Comparison of ENCODE assay signal across 8 mouse cellular contexts in genomic region chr17:23738836-23739201, GRCm38 (mm10). TPM values are rescaled to one million over a fixed set of nuclear protein-coding genes. Genes with fewer than 3 reads are reported as not detected.
A peak's percentile ranks its signal among the peaks of the same experiment; 100 is the strongest.
DNase-seq lines count a peak whose midpoint lies in the region; ATAC-seq and TF ChIP-seq lines count a peak whose summit lies in the region.

No protein-coding gene starts in this region.

- WGBS in neural tube, embryonic 11.5 days: 42% methylated on average over 2 of the region's 2 CpGs
- 37% methylated on average over 2 of the region's 2 CpGs for WGBS in liver, embryonic 15.5 days (ENCODE audit: insufficient replicate concordance)
- WGBS in stomach, postnatal 0 days: 50% methylated on average over 2 of the region's 2 CpGs

- H3K27ac ChIP-seq in neural tube, embryonic 11.5 days (ENCODE audit: low read depth, low read length): no peak overlapping the region
- H3K27ac ChIP-seq in liver, embryonic 15.5 days (replicated peaks): no peak overlapping the region
- peak overlapping the region; percentile 86; the same call in 1 of the 2 replicates for H3K27ac ChIP-seq in stomach, postnatal 0 days (replicated peaks)

- ATAC-seq in erythroblast, adult 5-6 weeks (replicated peaks; ENCODE audit: low FRiP score, poor library complexity, severe bottlenecking): no peak
- no peak for ATAC-seq in neural tube, embryonic 11.5 days (ENCODE audit: insufficient read depth, low FRiP score, low TSS enrichment)
- no peak for ATAC-seq in liver, embryonic 15.5 days (ENCODE audit: insufficient read depth)
- no peak for ATAC-seq in stomach, postnatal 0 days (ENCODE audit: low FRiP score, low TSS enrichment)

- DNase-seq in neural tube, embryonic 11.5 days (ENCODE audit: low spot score): no peak
- DNase-seq in neural tube, embryonic 10.5 days (ENCODE audit: extremely low spot score, low spot score): no peak
- no peak for DNase-seq in stomach, postnatal 0 days (ENCODE audit: low spot score)
- no peak for DNase-seq in layer of hippocampus, postnatal 25 days (ENCODE audit: extremely low spot score in 1 of 2, low spot score in 1 of 2)
- no peak for DNase-seq in left cerebral cortex, adult 11 months (ENCODE audit: low spot score)

- no peak for TF ChIP-seq EP300 in stomach, postnatal 0 days (optimal IDR thresholded peaks at IDR 0.05)

- peaks cover 41% of the 10 kb centered on the region for H3K36me3 ChIP-seq in erythroblast, embryonic 14.5 days (ENCODE audit: control insufficient read depth)
- no peaks in the 10 kb centered on the region; the same call in 1 of the 2 replicates for H3K36me3 ChIP-seq in neural tube, embryonic 11.5 days (ENCODE audit: control insufficient read depth, insufficient read depth, low read length)
- H3K36me3 ChIP-seq in liver, embryonic 15.5 days (replicated peaks): peaks cover 34% of the 10 kb centered on the region
- peaks cover 7% of the 10 kb centered on the region; the same call in 1 of the 2 replicates for H3K36me3 ChIP-seq in stomach, postnatal 0 days (ENCODE audit: control insufficient read depth, insufficient read depth, low read length)

- H3K4me3 ChIP-seq in erythroblast, embryonic 14.5 days (replicated peaks): peak overlapping the region; percentile 75
- peak overlapping the region; percentile 50 for H3K4me3 ChIP-seq in neural tube, embryonic 11.5 days (ENCODE audit: low read depth, low read length)
- peak overlapping the region; percentile 67; the same call in 1 of the 2 replicates for H3K4me3 ChIP-seq in liver, embryonic 15.5 days (replicated peaks)
- peak overlapping the region; percentile 72 for H3K4me3 ChIP-seq in stomach, postnatal 0 days (ENCODE audit: low read depth, low read length)

- H3K4me1 ChIP-seq in erythroblast, embryonic 14.5 days (ENCODE audit: control insufficient read depth): peaks cover 44% of the 10 kb centered on the region
- peaks cover 12% of the 10 kb centered on the region for H3K4me1 ChIP-seq in neural tube, embryonic 11.5 days (ENCODE audit: control insufficient read depth, insufficient read depth, low read length)
- peaks cover 50% of the 10 kb centered on the region for H3K4me1 ChIP-seq in liver, embryonic 15.5 days (replicated peaks)
- H3K4me1 ChIP-seq in stomach, postnatal 0 days (replicated peaks; ENCODE audit: control insufficient read depth, insufficient read depth): peaks cover 8% of the 10 kb centered on the region; the same call in 1 of the 2 replicates

- H3K4me2 ChIP-seq in neural tube, embryonic 11.5 days (ENCODE audit: low read depth): peak overlapping the region; percentile 87
- H3K4me2 ChIP-seq in liver, embryonic 15.5 days: peak overlapping the region; percentile 98
- H3K4me2 ChIP-seq in stomach, postnatal 0 days (replicated peaks; ENCODE audit: low read depth): peak overlapping the region; percentile 94

- peaks cover 67% of the 10 kb centered on the region for H3K27me3 ChIP-seq in erythroblast, embryonic 14.5 days (ENCODE audit: control insufficient read depth)
- H3K27me3 ChIP-seq in neural tube, embryonic 11.5 days (ENCODE audit: control insufficient read depth, insufficient read depth, low read length): peaks cover 40% of the 10 kb centered on the region
- peaks cover 67% of the 10 kb centered on the region for H3K27me3 ChIP-seq in liver, embryonic 15.5 days
- H3K27me3 ChIP-seq in stomach, postnatal 0 days (ENCODE audit: control insufficient read depth, insufficient read depth, low read length): 0 out of 2 replicates have a peak, but pooled peaks cover 4% of the 10 kb centered on the region

- H3K9me3 ChIP-seq in erythroblast, embryonic 14.5 days (ENCODE audit: control insufficient read depth, low read length): peaks cover 15% of the 10 kb centered on the region; the same call in 1 of the 2 replicates
- H3K9me3 ChIP-seq in neural tube, embryonic 11.5 days (ENCODE audit: control insufficient read depth, low read length): no peaks in the 10 kb centered on the region
- no peaks in the 10 kb centered on the region for H3K9me3 ChIP-seq in liver, embryonic 15.5 days (replicated peaks)
- H3K9me3 ChIP-seq in stomach, postnatal 0 days (ENCODE audit: control insufficient read depth, low read length): no peaks in the 10 kb centered on the region

- peak overlapping the region; percentile 76 for H3K9ac ChIP-seq in neural tube, embryonic 11.5 days (ENCODE audit: low read length)
- no peak overlapping the region for H3K9ac ChIP-seq in liver, embryonic 15.5 days
- peak overlapping the region; percentile 71 for H3K9ac ChIP-seq in stomach, postnatal 0 days (ENCODE audit: low read length)

- no peak for TF ChIP-seq CTCF in stomach, postnatal 0 days (IDR thresholded peaks at IDR 0.05; ENCODE audit: low read depth)

RNA-seq across cellular contexts. Expression of gene Paqr4, which starts 1.8 kb away (rescaled TPM):
- 2.2 and 3.9 TPM in 2 replicates for polyA plus RNA-seq in erythroblast, embryonic 14.5 days (2012)
- 1.2 TPM in 1 of 2 replicates, not detected in the other for total RNA-seq in erythroblast, adult 5-6 weeks (2015; ENCODE audit: low replicate concordance)
- total RNA-seq in erythroblast, adult 5-6 weeks (2017; ENCODE audit: low replicate concordance): 1.4 and 4.3 TPM in 2 replicates
- 31.4 and 37.1 TPM in 2 replicates for polyA plus RNA-seq in neural tube, embryonic 11.5 days (2014; fragmentation: Nextera tagmentation; extraction: Ambion mirVana)
- 7.9 and 8.0 TPM in 2 replicates for polyA plus RNA-seq in liver, embryonic 15.5 days (2015; fragmentation: Nextera tagmentation; extraction: Ambion mirVana)
- polyA plus RNA-seq in stomach, postnatal 0 days (2015; fragmentation: Nextera tagmentation; extraction: Ambion mirVana): 26.3 and 28.0 TPM in 2 replicates
- 10 to 100 TPM; 55.1 to 58.7 TPM for total RNA-seq in layer of hippocampus, postnatal 25 days (2021)

RNA-seq across cellular contexts. Expression of gene Kremen2, which starts 6.8 kb away (rescaled TPM):
- polyA plus RNA-seq in erythroblast, embryonic 14.5 days (2012): 0.02 TPM in 1 of 2 replicates, not detected in the other
- total RNA-seq in erythroblast, adult 5-6 weeks (2015; ENCODE audit: low replicate concordance): not detected in 2 replicates
- not detected in 2 replicates for total RNA-seq in erythroblast, adult 5-6 weeks (2017; ENCODE audit: low replicate concordance)
- 6.8 and 7.8 TPM in 2 replicates for polyA plus RNA-seq in neural tube, embryonic 11.5 days (2014; fragmentation: Nextera tagmentation; extraction: Ambion mirVana)
- not detected in 2 replicates for polyA plus RNA-seq in liver, embryonic 15.5 days (2015; fragmentation: Nextera tagmentation; extraction: Ambion mirVana)
- polyA plus RNA-seq in stomach, postnatal 0 days (2015; fragmentation: Nextera tagmentation; extraction: Ambion mirVana): 2.7 and 3.0 TPM in 2 replicates
- under 1 TPM; 0.28 to 0.49 TPM for total RNA-seq in layer of hippocampus, postnatal 25 days (2021)

RNA-seq across cellular contexts. Expression of gene Pkmyt1, which starts 12.7 kb away (rescaled TPM):
- polyA plus RNA-seq in erythroblast, embryonic 14.5 days (2012): 46.9 and 56.9 TPM in 2 replicates
- 10.0 and 14.2 TPM in 2 replicates for total RNA-seq in erythroblast, adult 5-6 weeks (2015; ENCODE audit: low replicate concordance)
- total RNA-seq in erythroblast, adult 5-6 weeks (2017; ENCODE audit: low replicate concordance): 7.3 and 9.2 TPM in 2 replicates
- polyA plus RNA-seq in neural tube, embryonic 11.5 days (2014; fragmentation: Nextera tagmentation; extraction: Ambion mirVana): 37.2 and 44.5 TPM in 2 replicates
- 28.8 and 34.7 TPM in 2 replicates for polyA plus RNA-seq in liver, embryonic 15.5 days (2015; fragmentation: Nextera tagmentation; extraction: Ambion mirVana)
- polyA plus RNA-seq in stomach, postnatal 0 days (2015; fragmentation: Nextera tagmentation; extraction: Ambion mirVana): 17.1 and 17.6 TPM in 2 replicates
- 1 to 10 TPM; 2.7 to 3.7 TPM for total RNA-seq in layer of hippocampus, postnatal 25 days (2021)

RNA-seq across cellular contexts. Expression of gene 1520401A03Rik, which starts 16.2 kb away (rescaled TPM):
- 0.06 TPM in 1 of 2 replicates, not detected in the other for polyA plus RNA-seq in erythroblast, embryonic 14.5 days (2012)
- total RNA-seq in erythroblast, adult 5-6 weeks (2015; ENCODE audit: low replicate concordance): not detected in 2 replicates
- total RNA-seq in erythroblast, adult 5-6 weeks (2017; ENCODE audit: low replicate concordance): not detected in 2 replicates
- 0.25 and 0.58 TPM in 2 replicates for polyA plus RNA-seq in neural tube, embryonic 11.5 days (2014; fragmentation: Nextera tagmentation; extraction: Ambion mirVana)
- polyA plus RNA-seq in liver, embryonic 15.5 days (2015; fragmentation: Nextera tagmentation; extraction: Ambion mirVana): 0.10 and 0.15 TPM in 2 replicates
- 0.04 and 0.16 TPM in 2 replicates for polyA plus RNA-seq in stomach, postnatal 0 days (2015; fragmentation: Nextera tagmentation; extraction: Ambion mirVana)
- total RNA-seq in layer of hippocampus, postnatal 25 days (2021): under 1 TPM; 0.17 to 0.61 TPM

RNA-seq across cellular contexts. Expression of gene Flywch1, which starts 32.6 kb away (rescaled TPM):
- 1.4 and 2.3 TPM in 2 replicates for polyA plus RNA-seq in erythroblast, embryonic 14.5 days (2012)
- total RNA-seq in erythroblast, adult 5-6 weeks (2015; ENCODE audit: low replicate concordance): 2.1 and 2.3 TPM in 2 replicates
- 3.8 and 4.7 TPM in 2 replicates for total RNA-seq in erythroblast, adult 5-6 weeks (2017; ENCODE audit: low replicate concordance)
- 173 and 197 TPM in 2 replicates for polyA plus RNA-seq in neural tube, embryonic 11.5 days (2014; fragmentation: Nextera tagmentation; extraction: Ambion mirVana)
- polyA plus RNA-seq in liver, embryonic 15.5 days (2015; fragmentation: Nextera tagmentation; extraction: Ambion mirVana): 9.4 and 12.1 TPM in 2 replicates
- polyA plus RNA-seq in stomach, postnatal 0 days (2015; fragmentation: Nextera tagmentation; extraction: Ambion mirVana): 24.2 and 27.3 TPM in 2 replicates
- total RNA-seq in layer of hippocampus, postnatal 25 days (2021): 100 to 1,000 TPM; 263 to 298 TPM
